Mouse (Mus musculus): Measurements from ENCODE around the gene Abtb2.
A peak's percentile ranks its signal among the peaks of the same experiment; 100 is the strongest.

The Abtb2 gene

DNA sequence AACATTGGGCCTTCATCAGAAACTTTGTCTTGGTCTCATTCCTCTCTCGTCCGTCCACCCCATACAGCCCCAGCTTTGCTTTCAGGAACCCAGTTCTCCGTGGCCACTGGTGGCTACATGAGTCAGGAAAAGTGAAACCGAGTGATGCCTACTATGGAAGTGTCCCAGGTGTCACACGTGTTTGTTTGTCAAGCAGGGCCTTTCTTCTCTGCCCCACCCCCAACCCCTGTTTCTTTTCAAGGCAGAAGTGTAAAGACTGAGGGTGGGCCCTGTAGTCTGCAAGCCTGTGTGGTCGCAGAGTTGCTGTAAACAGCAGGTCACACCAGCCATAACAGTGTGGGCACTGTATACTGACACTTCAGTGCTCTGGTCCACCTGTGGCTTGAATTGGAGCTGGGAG, 98.2 kb downstream of the Abtb2 start:
- peak; percentile 73 for DNase-seq

GRCm38 (mm10) chr2:103667962-103668815, 102.1 kb downstream of the Abtb2 start:
- peak; percentile 82 for DNase-seq

GRCm38 (mm10) chr2:103668939-103669338, 102.8 kb downstream of the Abtb2 start:
- no peak for DNase-seq

- DNase-seq: peak; percentile 23
These were observed 103.5 kb downstream of the Abtb2 start for GRCm38 (mm10) chr2:103669561-103669960.

- DNase-seq: peak; percentile 32
These were observed 104.2 kb downstream of the Abtb2 start for GRCm38 (mm10) chr2:103670276-103670680.

DNA sequence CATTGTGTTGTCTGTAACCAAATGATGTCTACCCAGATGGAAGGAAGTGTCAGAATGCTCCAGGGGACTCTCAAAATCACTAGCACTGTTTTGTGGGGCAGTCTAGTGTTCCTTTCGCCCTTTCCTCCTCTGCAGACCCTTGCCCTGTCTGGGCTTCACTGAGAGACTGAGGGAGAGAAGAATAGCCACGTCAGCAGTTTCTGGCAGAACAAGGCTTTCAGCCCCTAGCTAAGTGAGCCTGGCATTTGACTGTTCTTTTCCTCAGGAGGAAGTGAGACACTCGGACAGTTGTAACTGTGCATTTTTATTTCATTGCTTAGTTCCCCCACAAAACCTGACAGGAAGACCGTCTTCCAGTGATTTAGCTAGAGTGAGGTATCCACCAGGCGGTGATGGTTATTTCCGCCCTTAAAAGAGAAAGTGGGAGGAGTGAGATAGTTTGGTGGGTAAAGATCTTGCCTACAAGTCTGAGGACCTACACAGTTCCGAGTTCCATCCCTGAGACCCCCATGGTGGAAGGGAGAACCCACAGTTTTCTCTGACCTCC, 106.5 kb downstream of the Abtb2 start:
- no peak for DNase-seq

GRCm38 (mm10) chr2:103673609-103674008, 107.5 kb downstream of the Abtb2 start:
- DNase-seq: no peak

GRCm38 (mm10) chr2:103675391-103675790, 109.3 kb downstream of the Abtb2 start:
- no peak for DNase-seq

DNA sequence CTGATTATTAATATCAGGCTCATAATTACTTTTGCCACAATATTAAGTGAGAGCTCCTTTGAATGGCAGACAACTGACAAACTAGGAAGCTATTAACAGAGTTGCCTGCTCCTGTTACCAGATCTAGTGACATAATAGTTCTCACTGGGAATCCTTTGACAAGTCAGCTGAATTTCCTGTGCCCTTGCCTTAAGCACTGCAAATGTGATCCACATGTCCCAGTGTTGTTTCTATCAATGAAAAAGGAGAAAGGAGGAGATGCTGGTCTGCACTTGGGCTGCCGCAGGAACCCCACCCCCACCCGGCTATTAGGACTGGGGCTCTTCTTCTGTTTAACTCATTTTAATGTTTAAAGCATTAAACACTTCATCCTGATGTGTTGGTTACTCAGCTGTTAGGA, 110.7 kb downstream of the Abtb2 start:
- DNase-seq: no peak

DNA sequence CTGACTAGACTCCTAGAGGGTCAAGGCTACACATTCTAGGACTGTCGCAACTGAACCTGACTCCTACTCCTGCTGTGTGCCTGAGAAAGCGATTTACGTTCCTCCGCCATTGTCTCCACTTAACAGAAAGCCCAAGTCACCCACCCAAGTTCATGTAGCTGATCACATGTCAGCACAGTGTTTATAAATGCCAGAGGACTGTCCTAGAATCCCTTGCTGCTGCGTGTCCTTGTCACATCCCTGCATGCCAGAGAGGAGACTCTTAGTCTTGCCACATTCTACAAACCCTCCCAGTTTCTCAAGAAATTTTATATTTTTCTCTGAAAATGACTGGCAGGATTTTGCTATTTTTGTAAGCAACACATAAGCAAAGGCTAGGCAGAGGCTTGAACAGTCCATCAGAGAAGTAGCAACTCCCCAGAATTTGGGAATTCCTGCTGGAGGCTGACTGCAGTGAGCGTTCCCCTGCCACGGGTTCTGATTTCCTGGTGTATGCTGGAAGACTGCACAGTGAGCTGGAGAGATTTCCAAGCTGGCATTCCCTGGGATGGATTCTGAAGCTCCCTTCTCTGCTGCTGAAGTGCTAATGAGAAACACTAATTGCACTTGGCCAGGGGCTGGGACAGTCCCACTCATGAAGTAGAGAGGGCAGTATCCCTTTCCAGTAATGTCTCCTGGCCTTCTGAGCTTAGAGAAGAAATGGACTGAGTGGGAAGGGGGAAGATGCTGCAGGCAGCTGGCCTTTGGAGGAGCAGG, 111.7 kb downstream of the Abtb2 start:
- no peak for DNase-seq

DNA sequence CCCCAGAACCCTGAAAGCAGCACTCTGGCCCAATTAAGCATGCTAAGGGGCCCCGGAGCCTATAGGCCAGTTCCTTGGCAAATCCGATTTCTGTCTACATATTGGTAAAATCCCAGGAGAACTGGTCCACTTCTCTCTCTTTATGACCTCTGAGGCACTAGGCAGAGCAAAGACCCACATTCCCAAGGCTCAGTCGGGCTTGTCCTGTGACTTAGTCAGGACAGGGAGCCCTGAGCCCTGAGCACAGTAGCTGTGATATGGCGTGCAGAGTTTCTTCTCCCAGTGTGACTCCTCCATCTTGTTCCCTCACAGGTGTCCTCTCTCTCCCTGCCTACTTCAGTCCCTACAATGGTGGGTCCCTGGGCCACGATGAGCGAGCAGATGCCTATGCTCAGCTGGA, 112.3 kb downstream of the Abtb2 start:
- DNase-seq: no peak

DNA sequence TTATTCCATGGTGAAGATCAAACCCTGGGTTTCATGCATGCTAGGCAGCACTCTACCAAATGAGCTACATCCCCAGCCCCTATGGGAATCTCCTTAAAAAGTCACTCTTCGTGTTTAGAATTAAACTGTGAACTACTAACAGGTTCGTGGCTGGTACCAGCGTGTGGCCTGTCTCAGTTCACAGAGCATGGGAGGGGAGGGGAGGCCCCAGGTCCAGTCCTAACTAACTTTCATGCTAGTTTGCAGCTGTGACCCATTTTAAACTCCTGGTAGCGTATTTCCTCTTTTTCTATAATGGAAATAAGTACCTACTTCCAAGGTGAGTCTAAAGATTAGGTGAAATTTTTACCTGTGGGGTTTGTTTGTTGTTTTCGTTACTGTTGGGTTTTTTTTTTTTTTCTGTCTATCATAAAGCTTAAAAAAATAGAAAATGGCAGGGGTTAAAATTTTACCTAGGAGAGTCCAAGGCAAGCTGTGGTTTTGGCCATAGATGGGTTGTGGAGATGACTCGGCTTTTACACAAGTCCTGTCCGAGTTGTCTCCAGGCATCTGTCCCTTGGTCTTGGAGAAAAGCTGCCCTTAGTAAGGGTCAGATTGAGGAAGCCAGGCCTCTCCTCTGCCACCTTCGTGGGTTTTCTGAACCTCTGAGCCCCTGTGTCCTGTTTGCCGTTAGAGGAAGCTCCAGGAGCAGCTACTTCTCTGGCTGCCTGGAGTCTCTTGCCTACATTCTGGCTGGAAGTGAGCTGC, 114.4 kb downstream of the Abtb2 start:
- DNase-seq: peak; percentile 59

DNA sequence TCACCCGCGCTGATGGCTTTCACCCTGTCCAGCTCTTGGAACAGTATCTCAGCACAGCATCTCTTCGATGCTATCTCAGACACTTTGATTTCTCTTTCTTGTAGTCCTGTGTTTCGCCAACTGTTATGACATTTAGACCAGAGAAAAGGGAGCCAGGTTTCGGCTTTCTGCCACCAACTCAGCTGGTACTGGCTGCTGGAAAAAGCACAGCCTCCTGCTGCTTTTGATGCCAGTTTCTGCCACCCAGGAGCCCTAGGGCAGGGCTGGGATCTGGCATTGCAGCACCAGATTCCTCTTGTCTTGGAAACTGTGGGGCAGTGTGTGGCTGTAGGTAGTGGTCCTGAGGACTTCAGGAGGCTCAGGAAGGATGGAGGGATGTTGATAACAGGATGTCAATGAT, 115.0 kb downstream of the Abtb2 start:
- DNase-seq: peak; percentile 58

DNA sequence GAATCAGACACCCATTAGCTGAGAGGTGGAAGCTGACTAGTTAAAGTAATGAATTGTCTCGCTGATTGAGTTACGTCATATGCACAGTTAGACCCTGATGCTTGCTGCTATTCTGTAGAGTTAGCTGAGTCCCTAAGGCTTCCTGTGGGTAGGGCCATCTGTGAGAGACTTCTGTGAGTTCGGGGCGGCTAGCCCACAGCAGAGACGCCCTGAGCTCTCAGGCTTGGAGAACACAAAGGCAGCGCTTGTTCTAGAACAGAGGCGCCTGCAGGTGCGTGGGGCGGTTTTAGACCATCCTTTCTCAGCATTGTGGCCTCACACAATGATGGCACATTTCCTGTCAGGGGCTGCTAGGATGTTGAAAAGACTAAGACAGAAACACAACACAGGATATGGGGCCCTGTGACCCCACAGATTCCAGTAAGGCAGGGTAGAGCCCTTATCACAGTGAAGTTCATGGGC, 116.2 kb downstream of the Abtb2 start:
- peak; percentile 84 for DNase-seq

- DNase-seq: peak; percentile 69
These were observed 116.9 kb downstream of the Abtb2 start for GRCm38 (mm10) chr2:103682927-103683442.

DNA sequence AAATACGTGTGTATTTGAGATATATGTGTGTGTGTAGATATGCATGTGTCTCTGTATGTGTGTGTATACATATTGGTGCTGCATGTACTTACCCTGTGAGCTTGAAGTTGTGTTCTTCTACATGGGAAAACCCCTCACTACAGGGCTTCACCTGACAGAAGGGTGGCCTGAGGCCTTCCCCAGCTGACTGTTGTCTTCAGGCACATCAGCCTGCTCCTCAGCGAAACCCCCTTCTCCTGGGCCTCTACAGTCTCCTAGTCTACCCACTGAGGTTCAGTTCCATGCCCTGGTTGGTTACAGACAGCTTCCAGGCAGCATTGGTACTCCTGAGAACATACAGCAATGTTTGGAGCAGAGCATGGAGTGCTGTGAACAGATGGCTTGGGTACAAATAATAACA, 118.3 kb downstream of the Abtb2 start:
- peak; percentile 59 for DNase-seq

- DNase-seq: peak; percentile 82
These were observed 118.9 kb downstream of the Abtb2 start for GRCm38 (mm10) chr2:103684926-103685577.

DNA sequence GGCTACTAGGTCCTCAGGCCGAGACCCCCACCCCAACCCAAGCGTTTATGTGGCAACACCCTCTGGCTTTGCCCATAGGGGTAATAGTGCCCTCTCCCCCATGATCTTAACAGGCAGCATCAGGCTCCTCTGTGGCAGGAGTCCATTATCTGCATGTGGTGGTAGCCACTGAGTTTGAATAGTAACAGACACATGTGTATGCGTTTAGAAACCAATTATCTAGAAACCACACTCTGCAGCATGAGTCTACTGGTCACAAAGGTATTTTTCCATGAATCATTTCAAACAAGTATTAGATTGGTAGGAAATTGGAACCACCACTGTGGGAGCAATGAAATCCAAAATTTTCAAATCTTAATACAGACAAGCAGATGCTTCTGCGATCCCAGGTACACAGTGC, 119.5 kb downstream of the Abtb2 start:
- no peak for DNase-seq

- DNase-seq: no peak
These were observed 121.0 kb downstream of the Abtb2 start for GRCm38 (mm10) chr2:103687143-103687542.

DNA sequence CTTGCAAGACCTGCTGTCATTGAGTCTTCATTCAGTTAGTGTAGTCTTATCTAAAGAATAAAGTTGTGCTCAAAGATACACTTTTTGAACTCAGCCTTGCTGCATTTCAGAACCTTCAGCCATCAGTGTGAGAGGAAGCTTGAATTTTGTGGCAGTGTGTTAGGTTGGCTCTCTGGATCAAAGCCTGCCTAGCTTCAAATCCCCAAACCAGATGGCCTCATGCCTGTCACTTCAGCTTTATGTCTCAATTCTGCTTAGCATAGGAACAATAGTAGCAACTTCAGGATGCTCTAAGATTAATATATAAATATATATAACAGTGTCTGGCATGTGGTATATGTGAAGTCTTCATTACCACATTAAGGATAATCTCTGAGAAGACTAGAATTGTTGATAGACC, 121.8 kb downstream of the Abtb2 start:
- no peak for DNase-seq

- DNase-seq: no peak
These were observed 124.3 kb downstream of the Abtb2 start for GRCm38 (mm10) chr2:103690425-103690824.

DNA sequence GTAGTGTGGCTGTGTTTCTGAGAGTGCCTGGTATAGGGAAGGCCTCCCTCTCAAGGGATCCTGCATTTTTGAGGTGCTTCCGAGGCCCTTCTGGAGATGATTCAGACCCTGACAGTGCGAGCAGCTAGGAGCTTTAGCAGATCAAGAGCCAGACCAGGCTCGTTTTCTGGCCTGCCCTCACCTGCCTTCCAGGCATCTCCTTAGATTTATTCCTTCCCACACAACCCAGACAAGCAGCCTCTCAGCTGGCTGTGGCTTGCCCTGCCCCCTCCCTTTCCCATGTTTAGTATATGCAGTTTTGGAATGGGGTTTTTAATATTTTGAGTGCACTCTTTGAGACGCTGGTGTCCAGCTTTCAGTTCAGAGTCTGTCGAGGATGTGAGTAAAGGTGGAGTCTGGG, 124.7 kb downstream of the Abtb2 start:
- no peak for DNase-seq
